11 mouse cellular contexts compared by ENCODE assay signal in the genomic region with DNA sequence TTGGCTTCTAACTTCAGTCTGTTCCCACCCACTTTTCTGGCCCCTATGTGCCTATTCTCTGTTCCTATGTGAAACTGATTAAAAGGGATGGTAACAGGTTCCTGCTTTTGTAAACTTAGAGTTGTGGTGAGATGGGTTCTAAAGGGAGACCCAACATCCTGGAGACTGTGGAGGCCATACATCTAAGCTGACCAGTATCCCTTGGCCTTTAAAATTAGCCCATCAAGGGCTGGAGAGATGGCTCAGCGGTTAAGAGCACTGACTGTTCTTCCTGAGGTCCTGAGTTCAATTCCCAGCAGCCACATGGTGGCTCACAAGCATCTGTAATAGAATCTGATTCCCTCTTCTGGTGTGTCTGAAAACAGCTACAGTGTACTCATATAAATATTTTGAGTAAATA. TPM values are rescaled to one million over a fixed set of nuclear protein-coding genes. Genes with fewer than 3 reads are reported as not detected.
DNase-seq lines count a peak whose midpoint lies in the region; ATAC-seq and TF ChIP-seq lines count a peak whose summit lies in the region.
"Not testable (repeated sequence)": the region's sequence is repeated elsewhere in the genome, so short reads cannot be mapped to it uniquely, and the experiment has no call there.
"Had no signal": no experiment of that assay in that cellular context is flagged by ENCODE, and none has a peak within 500 bp of the region (broad histone marks: within the 10 kb centered on the region; RNA-seq: fewer than 3 reads in every experiment).

No protein-coding gene starts in this region.

- intact Hi-C loops in gastrocnemius, adult 2 months (cut with DNase I) = not testable (repeated sequence)

- WGBS in heart, embryonic 14.5 days = 90% methylated on average over 1 of the region's 1 CpGs
- WGBS in intestine, embryonic 16.5 days = 88% methylated on average over 1 of the region's 1 CpGs
- 100% methylated on average over 1 of the region's 1 CpGs for WGBS in kidney, postnatal 0 days
- 89% methylated on average over 1 of the region's 1 CpGs for WGBS in liver, embryonic 14.5 days (ENCODE audit: insufficient replicate concordance)
- WGBS in midbrain, embryonic 11.5 days = 91% methylated on average over 1 of the region's 1 CpGs
- 88% methylated on average over 1 of the region's 1 CpGs for WGBS in stomach, postnatal 0 days

- not testable (repeated sequence) for ATAC-seq in heart, embryonic 14.5 days (ENCODE audit: insufficient number of reproducible peaks, insufficient read depth, low FRiP score, low read depth); intestine, embryonic 16.5 days; kidney, postnatal 0 days (replicated peaks; ENCODE audit: low FRiP score, low read depth); liver, embryonic 14.5 days (ENCODE audit: insufficient read depth); midbrain, embryonic 11.5 days (ENCODE audit: low FRiP score); stomach, postnatal 0 days (ENCODE audit: low FRiP score, low TSS enrichment)

- DNase-seq in gastrocnemius, adult 2 months; kidney, postnatal 0 days (ENCODE audit: low spot score); liver, embryonic 14.5 days (ENCODE audit: low read depth in 3 of 3, low spot score in 3 of 3); stomach, postnatal 0 days (ENCODE audit: low spot score): not testable (repeated sequence)
- DNase-seq in midbrain, embryonic 11.5 days (ENCODE audit: low spot score, missing footprints) = peak; percentile 57

- TF ChIP-seq POLR2A in ES-Bruce4 (IDR thresholded peaks at IDR 0.05; ENCODE audit: insufficient read depth, low read length) = not testable (repeated sequence)

- H3K4me3 ChIP-seq in ES-Bruce4 (ENCODE audit: low read depth, low read length); gastrocnemius, adult 2 months; heart, embryonic 14.5 days (ENCODE audit: control insufficient read depth in 1 of 2, insufficient read depth in 1 of 2, low read depth in 1 of 2, low read length in 2 of 2); intestine, embryonic 16.5 days (ENCODE audit: low read length); kidney, postnatal 0 days (replicated peaks; ENCODE audit: low read depth, low read length); liver, embryonic 14.5 days (ENCODE audit: insufficient read depth in 1 of 2, low read depth in 2 of 2, low read length in 2 of 2); midbrain, embryonic 11.5 days (ENCODE audit: low read depth, low read length); stomach, postnatal 0 days (ENCODE audit: low read depth, low read length): not testable (repeated sequence)

- not testable (repeated sequence) for TF ChIP-seq EP300 in ES-Bruce4 (IDR thresholded peaks at IDR 0.05; ENCODE audit: insufficient read depth, low read depth, low read length); liver, embryonic 14.5 days (IDR thresholded peaks at IDR 0.05; ENCODE audit: low read depth); stomach, postnatal 0 days (optimal IDR thresholded peaks at IDR 0.05)

- H3K4me1 ChIP-seq in ES-Bruce4 (ENCODE audit: control insufficient read depth, insufficient read depth, low read length); stomach, postnatal 0 days (replicated peaks; ENCODE audit: control insufficient read depth, insufficient read depth): not testable (repeated sequence)
- peaks cover 19 to 35% of the 10 kb centered on the region in 2 experiments for H3K4me1 ChIP-seq in heart, embryonic 14.5 days (ENCODE audit: control insufficient read depth in 2 of 2, insufficient read depth in 2 of 2, low read length in 2 of 2)
- H3K4me1 ChIP-seq in intestine, embryonic 16.5 days (ENCODE audit: control insufficient read depth, insufficient read depth, low read length) = peaks cover 23% of the 10 kb centered on the region
- H3K4me1 ChIP-seq in kidney, postnatal 0 days (replicated peaks; ENCODE audit: insufficient read depth, low read length) = peaks cover 28% of the 10 kb centered on the region
- peaks cover 14 to 29% of the 10 kb centered on the region in 2 experiments for H3K4me1 ChIP-seq in liver, embryonic 14.5 days (replicated peaks; ENCODE audit: control insufficient read depth in 2 of 2, insufficient read depth in 2 of 2, low read length in 1 of 2)
- H3K4me1 ChIP-seq in midbrain, embryonic 11.5 days (ENCODE audit: control insufficient read depth, insufficient read depth, low read length) = peaks cover 19% of the 10 kb centered on the region

- H3K9me3 ChIP-seq in ES-Bruce4 (replicated peaks; ENCODE audit: control insufficient read depth, insufficient read depth, low read length, poor library complexity, severe bottlenecking); heart, embryonic 14.5 days (ENCODE audit: control insufficient read depth, low read length); intestine, embryonic 16.5 days (ENCODE audit: control insufficient read depth, low read length); kidney, postnatal 0 days (replicated peaks; ENCODE audit: low read length); liver, embryonic 14.5 days (ENCODE audit: control insufficient read depth, low read length); midbrain, embryonic 11.5 days (ENCODE audit: control insufficient read depth, low read length); stomach, postnatal 0 days (ENCODE audit: control insufficient read depth, low read length): not testable (repeated sequence)

- H3K4me2 ChIP-seq in heart, embryonic 14.5 days (ENCODE audit: low read length); intestine, embryonic 16.5 days (ENCODE audit: low read depth, low read length); kidney, postnatal 0 days (ENCODE audit: low read length); liver, embryonic 14.5 days (ENCODE audit: low read depth); midbrain, embryonic 11.5 days; stomach, postnatal 0 days (replicated peaks; ENCODE audit: low read depth): not testable (repeated sequence)

- peak overlapping the region; percentile 96 for H3K27ac ChIP-seq in ES-Bruce4 (ENCODE audit: insufficient read depth, low read length)
- H3K27ac ChIP-seq in gastrocnemius, adult 2 months = peak overlapping the region; percentile 93; the same call in 1 of the 2 replicates
- peak overlapping the region; percentile 95 to 97 for H3K27ac ChIP-seq in heart, embryonic 14.5 days (replicated peaks in 1 of 2; ENCODE audit: control insufficient read depth in 1 of 2, insufficient read depth in 1 of 2, low read depth in 2 of 2, low read length in 2 of 2)
- peak overlapping the region; percentile 97; the same call in 1 of the 2 replicates for H3K27ac ChIP-seq in intestine, embryonic 16.5 days (ENCODE audit: low read length)
- H3K27ac ChIP-seq in kidney, postnatal 0 days = peak overlapping the region; percentile 82
- peak overlapping the region; percentile 92; the same call in 1 of the 2 replicates for H3K27ac ChIP-seq in liver, embryonic 14.5 days
- not testable (repeated sequence) for H3K27ac ChIP-seq in midbrain, embryonic 11.5 days (ENCODE audit: low read depth, low read length)
- peak overlapping the region; percentile 94 for H3K27ac ChIP-seq in stomach, postnatal 0 days (replicated peaks)

- H3K36me3 ChIP-seq in ES-Bruce4 (ENCODE audit: control insufficient read depth, insufficient read depth, low read length, poor library complexity, severe bottlenecking); heart, embryonic 14.5 days (ENCODE audit: control insufficient read depth, insufficient read depth, low read length); intestine, embryonic 16.5 days (ENCODE audit: control insufficient read depth, insufficient read depth, low read length); kidney, postnatal 0 days (ENCODE audit: insufficient read depth, low read length); liver, embryonic 14.5 days (replicated peaks; ENCODE audit: control insufficient read depth, insufficient read depth, low read depth); midbrain, embryonic 11.5 days (ENCODE audit: control insufficient read depth, insufficient read depth, low read length); stomach, postnatal 0 days (ENCODE audit: control insufficient read depth, insufficient read depth, low read length): not testable (repeated sequence)

- H3K9ac ChIP-seq in ES-Bruce4 (ENCODE audit: low read depth, poor library complexity, severe bottlenecking) = peak overlapping the region; percentile 89
- peak overlapping the region; percentile 85; the same call in 1 of the 2 replicates for H3K9ac ChIP-seq in heart, embryonic 14.5 days (ENCODE audit: low read length)
- not testable (repeated sequence) for H3K9ac ChIP-seq in intestine, embryonic 16.5 days (ENCODE audit: low read depth, low read length); kidney, postnatal 0 days (ENCODE audit: low read depth, low read length); liver, embryonic 14.5 days (replicated peaks); midbrain, embryonic 11.5 days (ENCODE audit: low read length); stomach, postnatal 0 days (ENCODE audit: low read length)

- not testable (repeated sequence) for TF ChIP-seq CTCF in ES-Bruce4 (IDR thresholded peaks at IDR 0.05; ENCODE audit: low read depth, low read length); gastrocnemius, adult 2 months (IDR thresholded peaks at IDR 0.05); kidney, postnatal 0 days (IDR thresholded peaks at IDR 0.05; ENCODE audit: low read depth); liver, embryonic 14.5 days (IDR thresholded peaks at IDR 0.05; ENCODE audit: low read depth); stomach, postnatal 0 days (IDR thresholded peaks at IDR 0.05; ENCODE audit: low read depth)

- not testable (repeated sequence) for H3K27me3 ChIP-seq in ES-Bruce4 (ENCODE audit: control insufficient read depth, insufficient read depth, low read length, poor library complexity, severe bottlenecking); heart, embryonic 14.5 days (ENCODE audit: control insufficient read depth, insufficient read depth, low read length); intestine, embryonic 16.5 days (replicated peaks; ENCODE audit: control insufficient read depth, insufficient read depth, low read length); kidney, postnatal 0 days (ENCODE audit: insufficient read depth, low read length); liver, embryonic 14.5 days (ENCODE audit: control insufficient read depth, insufficient read depth, low read length); midbrain, embryonic 11.5 days (ENCODE audit: control insufficient read depth, insufficient read depth, low read length); stomach, postnatal 0 days (ENCODE audit: control insufficient read depth, insufficient read depth, low read length)

RNA-seq across cellular contexts. Expression of a gene that starts 1.1 kb away (rescaled TPM):
- polyA plus RNA-seq in ES-Bruce4 (2011; ENCODE audit: insufficient read depth, insufficient read length, low read depth, missing spikeins) = 198 and 200 TPM in 2 replicates
- total RNA-seq in gastrocnemius, adult 2 months (2021) = 1 to 10 TPM; 4.1 to 4.5 TPM
- polyA plus RNA-seq in heart, embryonic 14.5 days (2014; fragmentation: Nextera tagmentation; extraction: Ambion mirVana) = 11.0 and 11.8 TPM in 2 replicates
- 12.4 and 13.7 TPM in 2 replicates for polyA plus RNA-seq in intestine, embryonic 16.5 days (2015; fragmentation: Nextera tagmentation; extraction: Ambion mirVana)
- polyA plus RNA-seq in kidney, postnatal 0 days (2015; fragmentation: Nextera tagmentation; extraction: Ambion mirVana) = 14.3 and 15.2 TPM in 2 replicates
- 16.7 and 17.6 TPM in 2 replicates for polyA plus RNA-seq in liver, embryonic 14.5 days (2012; rRNA removed)
- polyA plus RNA-seq in liver, embryonic 14.5 days (2014; fragmentation: Nextera tagmentation; extraction: Ambion mirVana) = 17.1 and 19.3 TPM in 2 replicates
- 8.7 and 10.1 TPM in 2 replicates for polyA plus RNA-seq in midbrain, embryonic 11.5 days (2014; fragmentation: Nextera tagmentation; extraction: Ambion mirVana)
- 5.2 and 6.7 TPM in 2 replicates for polyA plus RNA-seq in stomach, postnatal 0 days (2015; fragmentation: Nextera tagmentation; extraction: Ambion mirVana)

RNA-seq across cellular contexts. Expression of a gene that starts 2.2 kb away (rescaled TPM):
- 24.6 and 26.5 TPM in 2 replicates for polyA plus RNA-seq in ES-Bruce4 (2011; ENCODE audit: insufficient read depth, insufficient read length, low read depth, missing spikeins)
- total RNA-seq in gastrocnemius, adult 2 months (2021) = 1 to 10 TPM; 6.8 to 7.3 TPM
- 22.7 and 25.6 TPM in 2 replicates for polyA plus RNA-seq in heart, embryonic 14.5 days (2014; fragmentation: Nextera tagmentation; extraction: Ambion mirVana)
- 21.1 and 22.4 TPM in 2 replicates for polyA plus RNA-seq in intestine, embryonic 16.5 days (2015; fragmentation: Nextera tagmentation; extraction: Ambion mirVana)
- polyA plus RNA-seq in kidney, postnatal 0 days (2015; fragmentation: Nextera tagmentation; extraction: Ambion mirVana) = 36.6 and 37.6 TPM in 2 replicates
- polyA plus RNA-seq in liver, embryonic 14.5 days (2012; rRNA removed) = 4.1 and 4.8 TPM in 2 replicates
- polyA plus RNA-seq in liver, embryonic 14.5 days (2014; fragmentation: Nextera tagmentation; extraction: Ambion mirVana) = 2.5 and 3.8 TPM in 2 replicates
- 27.6 and 29.7 TPM in 2 replicates for polyA plus RNA-seq in midbrain, embryonic 11.5 days (2014; fragmentation: Nextera tagmentation; extraction: Ambion mirVana)
- 19.9 and 20.4 TPM in 2 replicates for polyA plus RNA-seq in stomach, postnatal 0 days (2015; fragmentation: Nextera tagmentation; extraction: Ambion mirVana)

RNA-seq across cellular contexts. Expression of a gene that starts 46.6 kb away (rescaled TPM):
- polyA plus RNA-seq in ES-Bruce4 (2011; ENCODE audit: insufficient read depth, insufficient read length, low read depth, missing spikeins) = 0.67 and 0.85 TPM in 2 replicates
- total RNA-seq in gastrocnemius, adult 2 months (2021) = 1 to 10 TPM; 2.6 to 3.3 TPM
- not detected in 2 replicates for polyA plus RNA-seq in heart, embryonic 14.5 days (2014; fragmentation: Nextera tagmentation; extraction: Ambion mirVana)
- polyA plus RNA-seq in intestine, embryonic 16.5 days (2015; fragmentation: Nextera tagmentation; extraction: Ambion mirVana) = 0.83 and 1.0 TPM in 2 replicates
- polyA plus RNA-seq in kidney, postnatal 0 days (2015; fragmentation: Nextera tagmentation; extraction: Ambion mirVana) = 0.04 and 0.13 TPM in 2 replicates
- polyA plus RNA-seq in liver, embryonic 14.5 days (2012; rRNA removed) = 0.03 and 0.35 TPM in 2 replicates
- polyA plus RNA-seq in liver, embryonic 14.5 days (2014; fragmentation: Nextera tagmentation; extraction: Ambion mirVana) = not detected in 2 replicates
- 18.7 and 19.6 TPM in 2 replicates for polyA plus RNA-seq in midbrain, embryonic 11.5 days (2014; fragmentation: Nextera tagmentation; extraction: Ambion mirVana)
- 0.45 and 0.69 TPM in 2 replicates for polyA plus RNA-seq in stomach, postnatal 0 days (2015; fragmentation: Nextera tagmentation; extraction: Ambion mirVana)
- total RNA-seq: liver, adult 2 months had no signal
- polyA plus RNA-seq: liver, adult 2 months; lung, postnatal 0 days had no signal

RNA-seq across cellular contexts. Expression of a gene that starts 46.6 kb away (rescaled TPM):
- not detected in 2 replicates for polyA plus RNA-seq in ES-Bruce4 (2011; ENCODE audit: insufficient read depth, insufficient read length, low read depth, missing spikeins)
- 10 to 100 TPM; 11.9 to 26.1 TPM for total RNA-seq in gastrocnemius, adult 2 months (2021)
- 10.5 and 15.6 TPM in 2 replicates for polyA plus RNA-seq in heart, embryonic 14.5 days (2014; fragmentation: Nextera tagmentation; extraction: Ambion mirVana)
- 70.7 and 77.5 TPM in 2 replicates for polyA plus RNA-seq in intestine, embryonic 16.5 days (2015; fragmentation: Nextera tagmentation; extraction: Ambion mirVana)
- 54.0 and 60.4 TPM in 2 replicates for polyA plus RNA-seq in kidney, postnatal 0 days (2015; fragmentation: Nextera tagmentation; extraction: Ambion mirVana)
- polyA plus RNA-seq in liver, embryonic 14.5 days (2012; rRNA removed) = 3.3 and 3.6 TPM in 2 replicates
- 1.1 and 1.7 TPM in 2 replicates for polyA plus RNA-seq in liver, embryonic 14.5 days (2014; fragmentation: Nextera tagmentation; extraction: Ambion mirVana)
- polyA plus RNA-seq in midbrain, embryonic 11.5 days (2014; fragmentation: Nextera tagmentation; extraction: Ambion mirVana) = 13.0 and 13.9 TPM in 2 replicates
- polyA plus RNA-seq in stomach, postnatal 0 days (2015; fragmentation: Nextera tagmentation; extraction: Ambion mirVana) = 46.5 and 58.7 TPM in 2 replicates
- polyA plus RNA-seq: G1E had no signal
